Mouse (Mus musculus): ENCODE measurements around the gene Arhgef28. TPM values are rescaled to one million over a fixed set of nuclear protein-coding genes. Genes with fewer than 3 reads are reported as not detected.

Gene Arhgef28
- polyA plus RNA-seq, 1 experiment = 6.7 TPM

GRCm38 (mm10) chr13:98182330-98182729 lies 23.9 kb downstream of the Arhgef28 start:
- no peak overlapping the region for H3K27ac ChIP-seq (ENCODE audit: insufficient read depth, low read length)
- no peak overlapping the region for H3K9ac ChIP-seq (ENCODE audit: low read depth, poor library complexity, severe bottlenecking)
- no peaks in the 10 kb centered on the region for H3K27me3 ChIP-seq (ENCODE audit: control insufficient read depth, insufficient read depth, low read length, poor library complexity, severe bottlenecking)
- no peak overlapping the region for H3K4me3 ChIP-seq (ENCODE audit: low read depth, low read length)
- H3K9me3 ChIP-seq (replicated peaks; ENCODE audit: control insufficient read depth, insufficient read depth, low read length, poor library complexity, severe bottlenecking) = no peaks in the 10 kb centered on the region
- TF ChIP-seq CTCF (IDR thresholded peaks at IDR 0.05; ENCODE audit: low read depth, low read length) (no peak), POLR2A (IDR thresholded peaks at IDR 0.05; ENCODE audit: insufficient read depth, low read length) (no peak), EP300 (IDR thresholded peaks at IDR 0.05; ENCODE audit: insufficient read depth, low read depth, low read length) (no peak)
- no peaks in the 10 kb centered on the region for H3K4me1 ChIP-seq (ENCODE audit: control insufficient read depth, insufficient read depth, low read length)
- H3K36me3 ChIP-seq (ENCODE audit: control insufficient read depth, insufficient read depth, low read length, poor library complexity, severe bottlenecking) = no peaks in the 10 kb centered on the region

- Histone ChIP-seq H3K4me1 (ENCODE audit: control insufficient read depth, insufficient read depth, low read length) (no peaks in the 10 kb centered on the region), H3K27ac (ENCODE audit: insufficient read depth, low read length) (no peak overlapping the region), H3K4me3 (ENCODE audit: low read depth, low read length) (no peak overlapping the region), H3K36me3 (ENCODE audit: control insufficient read depth, insufficient read depth, low read length, poor library complexity, severe bottlenecking) (no peaks in the 10 kb centered on the region), H3K27me3 (ENCODE audit: control insufficient read depth, insufficient read depth, low read length, poor library complexity, severe bottlenecking) (no peaks in the 10 kb centered on the region), H3K9me3 (replicated peaks; ENCODE audit: control insufficient read depth, insufficient read depth, low read length, poor library complexity, severe bottlenecking) (no peaks in the 10 kb centered on the region), H3K9ac (ENCODE audit: low read depth, poor library complexity, severe bottlenecking) (no peak overlapping the region)
- TF ChIP-seq CTCF (IDR thresholded peaks at IDR 0.05; ENCODE audit: low read depth, low read length) (no peak), EP300 (IDR thresholded peaks at IDR 0.05; ENCODE audit: insufficient read depth, low read depth, low read length) (no peak), POLR2A (IDR thresholded peaks at IDR 0.05; ENCODE audit: insufficient read depth, low read length) (no peak)
These were observed 25.6 kb downstream of the Arhgef28 start for GRCm38 (mm10) chr13:98180636-98181035.

- no peaks in the 10 kb centered on the region for H3K27me3 ChIP-seq (ENCODE audit: control insufficient read depth, insufficient read depth, low read length, poor library complexity, severe bottlenecking)
- TF ChIP-seq POLR2A (IDR thresholded peaks at IDR 0.05; ENCODE audit: insufficient read depth, low read length) = no peak
- TF ChIP-seq EP300 (IDR thresholded peaks at IDR 0.05; ENCODE audit: insufficient read depth, low read depth, low read length) = no peak
- no peak for TF ChIP-seq CTCF (IDR thresholded peaks at IDR 0.05; ENCODE audit: low read depth, low read length)
These were observed 30.8 kb downstream of the Arhgef28 start for GRCm38 (mm10) chr13:98175323-98176007.

GRCm38 (mm10) chr13:98173008-98173407 lies 33.2 kb downstream of the Arhgef28 start:
- TF ChIP-seq CTCF (IDR thresholded peaks at IDR 0.05; ENCODE audit: low read depth, low read length) (no peak), POLR2A (IDR thresholded peaks at IDR 0.05; ENCODE audit: insufficient read depth, low read length) (no peak), EP300 (IDR thresholded peaks at IDR 0.05; ENCODE audit: insufficient read depth, low read depth, low read length) (no peak)
- no peaks in the 10 kb centered on the region for H3K36me3 ChIP-seq (ENCODE audit: control insufficient read depth, insufficient read depth, low read length, poor library complexity, severe bottlenecking)
- H3K9me3 ChIP-seq (replicated peaks; ENCODE audit: control insufficient read depth, insufficient read depth, low read length, poor library complexity, severe bottlenecking) = no peaks in the 10 kb centered on the region
- H3K27ac ChIP-seq (ENCODE audit: insufficient read depth, low read length) = no peak overlapping the region
- H3K4me3 ChIP-seq (ENCODE audit: low read depth, low read length) = no peak overlapping the region
- H3K27me3 ChIP-seq (ENCODE audit: control insufficient read depth, insufficient read depth, low read length, poor library complexity, severe bottlenecking) = no peaks in the 10 kb centered on the region
- H3K9ac ChIP-seq (ENCODE audit: low read depth, poor library complexity, severe bottlenecking) = no peak overlapping the region
- no peaks in the 10 kb centered on the region for H3K4me1 ChIP-seq (ENCODE audit: control insufficient read depth, insufficient read depth, low read length)

More at GRCm38 (mm10) chr13:98175323-98176007, 30.8 kb downstream of the Arhgef28 start:
- Histone ChIP-seq H3K4me3 (ENCODE audit: low read depth, low read length) (no peak overlapping the region), H3K9ac (ENCODE audit: low read depth, poor library complexity, severe bottlenecking) (no peak overlapping the region), H3K36me3 (ENCODE audit: control insufficient read depth, insufficient read depth, low read length, poor library complexity, severe bottlenecking) (no peaks in the 10 kb centered on the region), H3K4me1 (ENCODE audit: control insufficient read depth, insufficient read depth, low read length) (no peaks in the 10 kb centered on the region), H3K9me3 (replicated peaks; ENCODE audit: control insufficient read depth, insufficient read depth, low read length, poor library complexity, severe bottlenecking) (no peaks in the 10 kb centered on the region), H3K27ac (ENCODE audit: insufficient read depth, low read length) (no peak overlapping the region)

- no peak overlapping the region for H3K27ac ChIP-seq (ENCODE audit: insufficient read depth, low read length)
- no peak overlapping the region for H3K4me3 ChIP-seq (ENCODE audit: low read depth, low read length)
- no peaks in the 10 kb centered on the region for H3K4me1 ChIP-seq (ENCODE audit: control insufficient read depth, insufficient read depth, low read length)
- no peaks in the 10 kb centered on the region for H3K36me3 ChIP-seq (ENCODE audit: control insufficient read depth, insufficient read depth, low read length, poor library complexity, severe bottlenecking)
- no peaks in the 10 kb centered on the region for H3K27me3 ChIP-seq (ENCODE audit: control insufficient read depth, insufficient read depth, low read length, poor library complexity, severe bottlenecking)
- no peaks in the 10 kb centered on the region for H3K9me3 ChIP-seq (replicated peaks; ENCODE audit: control insufficient read depth, insufficient read depth, low read length, poor library complexity, severe bottlenecking)
- no peak for TF ChIP-seq POLR2A (IDR thresholded peaks at IDR 0.05; ENCODE audit: insufficient read depth, low read length)
- no peak for TF ChIP-seq CTCF (IDR thresholded peaks at IDR 0.05; ENCODE audit: low read depth, low read length)
- TF ChIP-seq EP300 (IDR thresholded peaks at IDR 0.05; ENCODE audit: insufficient read depth, low read depth, low read length) = no peak
- H3K9ac ChIP-seq (ENCODE audit: low read depth, poor library complexity, severe bottlenecking) = no peak overlapping the region
These were observed 33.9 kb downstream of the Arhgef28 start for GRCm38 (mm10) chr13:98172365-98172764.

GRCm38 (mm10) chr13:98171706-98172105 lies 34.5 kb downstream of the Arhgef28 start:
- Histone ChIP-seq H3K9me3 (replicated peaks; ENCODE audit: control insufficient read depth, insufficient read depth, low read length, poor library complexity, severe bottlenecking) (no peaks in the 10 kb centered on the region), H3K4me3 (ENCODE audit: low read depth, low read length) (no peak overlapping the region), H3K4me1 (ENCODE audit: control insufficient read depth, insufficient read depth, low read length) (no peaks in the 10 kb centered on the region), H3K27me3 (ENCODE audit: control insufficient read depth, insufficient read depth, low read length, poor library complexity, severe bottlenecking) (no peaks in the 10 kb centered on the region), H3K36me3 (ENCODE audit: control insufficient read depth, insufficient read depth, low read length, poor library complexity, severe bottlenecking) (no peaks in the 10 kb centered on the region), H3K9ac (ENCODE audit: low read depth, poor library complexity, severe bottlenecking) (no peak overlapping the region), H3K27ac (ENCODE audit: insufficient read depth, low read length) (no peak overlapping the region)
- TF ChIP-seq EP300 (IDR thresholded peaks at IDR 0.05; ENCODE audit: insufficient read depth, low read depth, low read length) = no peak
- no peak for TF ChIP-seq CTCF (IDR thresholded peaks at IDR 0.05; ENCODE audit: low read depth, low read length)
- TF ChIP-seq POLR2A (IDR thresholded peaks at IDR 0.05; ENCODE audit: insufficient read depth, low read length) = no peak
